ENCODE assay signal across 14 mouse cellular contexts in the genomic region with DNA sequence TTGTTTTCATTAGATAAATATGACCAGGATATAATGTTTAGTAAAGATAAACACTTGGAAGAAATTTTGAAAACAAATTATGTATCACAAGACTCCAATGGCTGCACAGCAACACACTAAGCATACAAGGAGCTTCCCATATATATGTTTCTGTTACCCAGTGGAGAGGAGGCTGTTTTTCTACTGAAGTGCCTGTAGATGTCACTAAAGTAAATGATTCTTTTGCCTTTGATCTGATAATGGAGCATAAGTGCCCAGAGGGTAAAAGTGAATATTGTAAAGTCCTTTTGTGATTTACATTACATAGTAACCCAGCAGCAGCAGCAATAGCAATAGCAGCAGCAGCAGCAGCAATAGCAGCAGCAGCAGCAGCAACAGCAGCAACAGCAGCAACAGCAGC.
DNase-seq lines count a peak whose midpoint lies in the region; ATAC-seq and TF ChIP-seq lines count a peak whose summit lies in the region.
"Had no signal": no experiment of that assay in that cellular context is flagged by ENCODE, and none has a peak within 500 bp of the region (broad histone marks: within the 10 kb centered on the region; RNA-seq: fewer than 3 reads in every experiment).

No protein-coding gene starts in this region.

- DNase-seq in liver, postnatal 0 days: no peak
- DNase-seq in liver, embryonic 11.5 days (ENCODE audit: low spot score): no peak
- peak; percentile 15 for DNase-seq in mesoderm, embryonic 11.5 days (ENCODE audit: low read depth, low spot score)
- no peak for DNase-seq in spleen, postnatal 10 days (ENCODE audit: low spot score in 2 of 2)
- DNase-seq in kidney, adult 2 months: no peak
- DNase-seq: heart, adult 11 months; right cerebral cortex, adult 18-20 months had no signal

- H3K27me3 ChIP-seq in forebrain, embryonic 16.5 days (replicated peaks; ENCODE audit: control insufficient read depth, insufficient read depth, low read length): no peaks in the 10 kb centered on the region
- no peaks in the 10 kb centered on the region for H3K27me3 ChIP-seq in forebrain, embryonic 12.5 days
- H3K27me3 ChIP-seq in liver, postnatal 0 days (ENCODE audit: insufficient read depth, low read length): no peaks in the 10 kb centered on the region
- H3K27me3 ChIP-seq in liver, embryonic 11.5 days (replicated peaks; ENCODE audit: control insufficient read depth, insufficient read depth, low read length): no peaks in the 10 kb centered on the region
- no peaks in the 10 kb centered on the region for H3K27me3 ChIP-seq in E14TG2a.4 (ENCODE audit: insufficient read depth, low read length)
- no peaks in the 10 kb centered on the region for H3K27me3 ChIP-seq in kidney, adult 2 months (replicated peaks; ENCODE audit: control insufficient read depth, insufficient read depth, low read length)
- H3K27me3 ChIP-seq: hindbrain, embryonic 15.5 days; limb, embryonic 15.5 days; stomach, embryonic 15.5 days had no signal

- TF ChIP-seq POLR2A in kidney, adult 2 months (IDR thresholded peaks at IDR 0.05; ENCODE audit: low read depth, low read length): no peak

- no peaks in the 10 kb centered on the region for H3K9me3 ChIP-seq in forebrain, embryonic 16.5 days (ENCODE audit: control insufficient read depth, low read length)
- no peaks in the 10 kb centered on the region for H3K9me3 ChIP-seq in forebrain, embryonic 12.5 days
- H3K9me3 ChIP-seq in liver, postnatal 0 days (ENCODE audit: low read length): no peaks in the 10 kb centered on the region
- H3K9me3 ChIP-seq in liver, embryonic 11.5 days (ENCODE audit: control insufficient read depth, low read length): no peaks in the 10 kb centered on the region
- H3K9me3 ChIP-seq in E14TG2a.4 (ENCODE audit: low read length): no peaks in the 10 kb centered on the region
- H3K9me3 ChIP-seq: hindbrain, embryonic 15.5 days; limb, embryonic 15.5 days; stomach, embryonic 15.5 days had no signal

- no peak overlapping the region for H3K4me2 ChIP-seq in forebrain, embryonic 16.5 days (ENCODE audit: low read length)
- H3K4me2 ChIP-seq in forebrain, embryonic 12.5 days: no peak overlapping the region
- H3K4me2 ChIP-seq in liver, postnatal 0 days (ENCODE audit: low read depth, low read length): no peak overlapping the region
- H3K4me2 ChIP-seq in liver, embryonic 11.5 days: no peak overlapping the region
- H3K4me2 ChIP-seq: hindbrain, embryonic 15.5 days; limb, embryonic 15.5 days; stomach, embryonic 15.5 days had no signal

- peaks cover 3% of the 10 kb centered on the region; the same call in 1 of the 2 replicates for H3K4me1 ChIP-seq in forebrain, embryonic 16.5 days (replicated peaks; ENCODE audit: control insufficient read depth, insufficient read depth, low read length)
- H3K4me1 ChIP-seq in forebrain, embryonic 12.5 days: peaks cover 7% of the 10 kb centered on the region
- no peaks in the 10 kb centered on the region for H3K4me1 ChIP-seq in liver, postnatal 0 days (ENCODE audit: insufficient read depth)
- no peaks in the 10 kb centered on the region for H3K4me1 ChIP-seq in liver, embryonic 11.5 days (replicated peaks; ENCODE audit: control insufficient read depth, insufficient read depth, low read length)
- no peaks in the 10 kb centered on the region for H3K4me1 ChIP-seq in E14TG2a.4 (replicated peaks; ENCODE audit: low read depth, low read length)
- H3K4me1 ChIP-seq in kidney, adult 2 months (ENCODE audit: control insufficient read depth, insufficient read depth, low read length): no peaks in the 10 kb centered on the region
- H3K4me1 ChIP-seq: hindbrain, embryonic 15.5 days; stomach, embryonic 15.5 days had no signal

- ATAC-seq in forebrain, embryonic 16.5 days: peak; percentile 75; the same call in 1 of the 2 replicates
- ATAC-seq in forebrain, embryonic 12.5 days (ENCODE audit: low FRiP score): no peak
- ATAC-seq in liver, postnatal 0 days: no peak
- no peak for ATAC-seq in liver, embryonic 11.5 days (replicated peaks; ENCODE audit: low FRiP score)
- ATAC-seq: activated CD4-positive, CD25-positive, alpha-beta regulatory T cell, adult 4 months had no signal

- no peak overlapping the region for H3K27ac ChIP-seq in forebrain, embryonic 16.5 days (ENCODE audit: low read length)
- H3K27ac ChIP-seq in forebrain, embryonic 12.5 days: no peak overlapping the region
- no peak overlapping the region for H3K27ac ChIP-seq in liver, postnatal 0 days (ENCODE audit: low read depth)
- no peak overlapping the region for H3K27ac ChIP-seq in liver, embryonic 11.5 days (ENCODE audit: low read depth, low read length)
- no peak overlapping the region for H3K27ac ChIP-seq in kidney, adult 2 months (ENCODE audit: insufficient read depth, low read depth, low read length)
- H3K27ac ChIP-seq: hindbrain, embryonic 15.5 days; limb, embryonic 15.5 days; stomach, embryonic 15.5 days had no signal

- peak; percentile 51 for TF ChIP-seq CTCF in liver, postnatal 0 days (IDR thresholded peaks at IDR 0.05; ENCODE audit: low read depth)
- 0 out of 2 replicates have a peak, but pooled peaks have one; percentile 22 for TF ChIP-seq CTCF in E14TG2a.4 (conservative IDR thresholded peaks at IDR 0.05; ENCODE audit: low read length)
- no peak for TF ChIP-seq CTCF in kidney, adult 2 months (conservative IDR thresholded peaks at IDR 0.05; ENCODE audit: insufficient read depth, insufficient read length, low read depth, low read length)

- no peak overlapping the region for H3K9ac ChIP-seq in forebrain, embryonic 16.5 days (replicated peaks; ENCODE audit: low read depth, low read length)
- no peak overlapping the region for H3K9ac ChIP-seq in forebrain, embryonic 12.5 days
- no peak overlapping the region for H3K9ac ChIP-seq in liver, postnatal 0 days (replicated peaks)
- H3K9ac ChIP-seq in liver, embryonic 11.5 days (ENCODE audit: low read depth, low read length): no peak overlapping the region
- H3K9ac ChIP-seq: hindbrain, embryonic 15.5 days; limb, embryonic 15.5 days; stomach, embryonic 15.5 days had no signal

- no peak overlapping the region for H3K4me3 ChIP-seq in forebrain, embryonic 16.5 days (replicated peaks; ENCODE audit: low read length)
- no peak overlapping the region for H3K4me3 ChIP-seq in forebrain, embryonic 12.5 days (replicated peaks)
- no peak overlapping the region for H3K4me3 ChIP-seq in liver, postnatal 0 days (ENCODE audit: low read depth, low read length)
- no peak overlapping the region for H3K4me3 ChIP-seq in liver, embryonic 11.5 days (ENCODE audit: low read depth, low read length)
- no peak overlapping the region for H3K4me3 ChIP-seq in E14TG2a.4 (replicated peaks; ENCODE audit: low read length)
- H3K4me3 ChIP-seq in kidney, adult 2 months (ENCODE audit: insufficient read depth, low read depth, low read length): no peak overlapping the region
- H3K4me3 ChIP-seq: hindbrain, embryonic 15.5 days; limb, embryonic 15.5 days; stomach, embryonic 15.5 days had no signal

- no peak for TF ChIP-seq EP300 in liver, postnatal 0 days (IDR thresholded peaks at IDR 0.05; ENCODE audit: low read depth)

- no peaks in the 10 kb centered on the region for H3K36me3 ChIP-seq in forebrain, embryonic 16.5 days (ENCODE audit: control insufficient read depth, insufficient read depth)
- H3K36me3 ChIP-seq in forebrain, embryonic 12.5 days (replicated peaks): no peaks in the 10 kb centered on the region
- no peaks in the 10 kb centered on the region for H3K36me3 ChIP-seq in liver, postnatal 0 days (replicated peaks; ENCODE audit: insufficient read depth, low read length)
- no peaks in the 10 kb centered on the region for H3K36me3 ChIP-seq in liver, embryonic 11.5 days (ENCODE audit: control insufficient read depth, insufficient read depth, low read length)
- H3K36me3 ChIP-seq in E14TG2a.4 (ENCODE audit: insufficient read depth, low read length): no peaks in the 10 kb centered on the region
- H3K36me3 ChIP-seq in kidney, adult 2 months (ENCODE audit: control insufficient read depth, insufficient read depth, low read length): no peaks in the 10 kb centered on the region
- H3K36me3 ChIP-seq: hindbrain, embryonic 15.5 days; limb, embryonic 15.5 days; stomach, embryonic 15.5 days had no signal
